Mouse (Mus musculus) adrenal gland, adult (tissue): ENCODE measurements at regions not wholly inside any gene's neighbourhood (a gene's known extent, or its start where the extent isn't known, plus 50 kb on each side); places are given as distances from the start of the nearest gene placed in this dataset.

ENCODE experiments used
- DNase-seq, 2 experiments: peaks; one replicate each; pipeline ENCODE4 v3.0.0; 2022 to 2023; ENCODE audit warnings: low spot score in 1 of 2; ENCODE audit not compliant: inconsistent age in 2 of 2

DNA sequence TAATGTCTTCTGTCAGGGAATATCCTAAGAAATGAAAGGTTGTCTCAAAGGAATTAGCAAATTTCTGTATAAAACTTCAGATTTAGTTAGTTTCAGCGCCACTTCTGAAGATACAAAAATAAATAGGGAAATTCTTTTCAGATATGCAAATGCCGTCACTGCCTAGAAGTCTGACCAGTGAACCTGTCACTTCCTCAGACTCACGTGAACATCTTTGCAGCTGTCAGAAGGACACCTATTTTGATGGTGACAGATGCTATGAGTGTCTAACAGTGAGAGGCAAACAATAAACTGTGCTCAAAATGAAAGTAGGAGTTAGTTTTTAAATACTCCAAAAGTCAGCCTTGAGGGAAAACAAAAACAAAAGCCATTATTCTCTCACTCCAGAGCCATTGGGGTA lies 57.5 kb upstream of the Igf1r start:
- DNase-seq, result no peak

DNA sequence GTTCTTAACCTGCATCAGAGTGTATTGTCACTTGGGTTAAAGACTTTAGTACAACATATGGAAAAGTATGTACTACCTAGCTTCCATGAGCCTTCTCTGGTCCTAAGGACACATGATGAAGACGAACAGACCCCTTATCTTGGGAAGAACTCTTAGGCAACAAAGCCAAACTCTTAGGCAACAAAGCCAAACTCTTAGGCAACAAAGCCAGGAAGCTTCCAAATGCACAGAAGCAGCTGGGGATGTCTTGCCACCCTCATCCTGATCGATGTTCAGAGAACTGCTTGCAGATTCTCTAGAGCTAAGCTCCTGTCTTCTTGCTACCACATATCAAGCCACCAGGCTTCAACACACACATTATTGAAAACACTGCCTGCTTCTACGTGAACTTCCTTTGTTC lies 59.7 kb upstream of the Igf1r start:
- DNase-seq, result no peak

DNA sequence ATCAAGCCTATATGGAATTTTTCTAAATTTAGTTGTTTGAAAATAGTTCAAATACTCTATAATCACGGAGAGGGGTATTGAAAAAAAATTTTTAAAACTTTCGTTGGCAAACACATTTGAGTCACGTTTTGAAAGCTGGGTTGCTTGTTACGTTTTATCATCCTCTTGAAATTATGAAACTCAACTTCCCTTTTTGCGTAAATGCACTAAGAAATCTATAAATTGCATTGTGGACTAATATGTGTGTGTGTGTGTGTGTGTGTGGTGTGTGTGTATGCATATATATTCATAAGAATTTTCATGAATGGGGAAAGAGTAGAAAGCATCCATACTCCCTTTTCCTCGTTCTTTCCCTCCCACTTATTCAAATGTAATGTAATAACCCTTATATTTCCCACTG lies 69.6 kb upstream of the Igf1r start:
- no peak for DNase-seq

DNA sequence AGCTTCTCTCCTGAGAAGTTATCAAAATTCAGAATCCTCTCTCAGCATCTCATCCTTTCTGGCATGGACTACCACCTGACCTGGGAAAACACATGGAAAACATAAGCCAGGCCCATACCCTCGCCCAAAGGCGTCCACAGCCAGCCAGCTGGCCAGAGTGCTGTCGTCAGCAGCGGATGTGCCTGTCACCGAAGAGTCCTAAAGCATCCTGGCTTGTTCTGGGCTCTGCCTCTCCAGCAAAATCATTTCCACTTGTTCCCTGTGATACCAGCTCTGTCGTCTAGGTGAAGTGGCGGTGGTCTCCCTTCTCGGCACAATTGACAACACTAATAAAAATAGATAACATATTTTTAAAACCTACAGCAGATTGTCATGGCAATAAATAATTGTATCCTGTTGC lies 70.0 kb upstream of the Igf1r start:
- no peak for DNase-seq

DNA sequence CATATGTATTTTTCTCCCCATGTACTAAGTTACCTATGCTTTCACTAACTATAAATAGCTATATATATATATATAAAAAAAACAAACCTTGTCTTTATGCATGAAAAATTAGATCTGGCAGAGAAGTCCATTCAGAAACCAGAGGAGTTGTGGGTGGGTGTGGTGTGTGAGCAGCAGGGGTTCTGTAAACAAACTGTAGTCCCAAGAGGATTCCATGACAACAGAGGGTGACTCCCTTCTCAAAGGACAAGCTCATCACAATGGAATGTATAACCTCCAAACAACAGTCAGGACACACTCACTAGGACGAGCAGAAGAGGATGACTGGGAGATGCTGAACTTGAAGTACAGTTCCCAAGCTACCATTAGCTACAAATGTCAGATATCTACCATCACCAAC lies 74.4 kb upstream of the Igf1r start:
- DNase-seq, result no peak

DNA sequence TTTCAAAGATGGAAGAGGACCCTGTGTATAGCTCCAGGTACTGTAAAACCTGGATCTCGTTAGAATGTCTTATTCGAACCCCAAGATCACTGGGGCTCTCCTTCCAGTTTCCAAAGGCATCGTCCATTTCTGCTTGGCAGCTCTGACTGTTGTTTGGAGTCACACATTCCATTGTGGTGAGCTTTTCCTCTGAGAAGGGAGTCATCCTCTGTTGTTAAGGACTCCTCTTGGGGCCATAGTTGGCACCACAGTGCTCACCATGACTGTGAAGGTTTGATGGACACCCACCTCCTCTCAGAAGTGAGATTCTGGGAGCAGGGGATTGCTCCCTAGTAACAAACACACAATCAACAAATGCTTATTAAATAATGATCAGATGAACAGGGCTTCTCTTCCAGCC lies 75.0 kb upstream of the Igf1r start:
- DNase-seq, result no peak

DNA sequence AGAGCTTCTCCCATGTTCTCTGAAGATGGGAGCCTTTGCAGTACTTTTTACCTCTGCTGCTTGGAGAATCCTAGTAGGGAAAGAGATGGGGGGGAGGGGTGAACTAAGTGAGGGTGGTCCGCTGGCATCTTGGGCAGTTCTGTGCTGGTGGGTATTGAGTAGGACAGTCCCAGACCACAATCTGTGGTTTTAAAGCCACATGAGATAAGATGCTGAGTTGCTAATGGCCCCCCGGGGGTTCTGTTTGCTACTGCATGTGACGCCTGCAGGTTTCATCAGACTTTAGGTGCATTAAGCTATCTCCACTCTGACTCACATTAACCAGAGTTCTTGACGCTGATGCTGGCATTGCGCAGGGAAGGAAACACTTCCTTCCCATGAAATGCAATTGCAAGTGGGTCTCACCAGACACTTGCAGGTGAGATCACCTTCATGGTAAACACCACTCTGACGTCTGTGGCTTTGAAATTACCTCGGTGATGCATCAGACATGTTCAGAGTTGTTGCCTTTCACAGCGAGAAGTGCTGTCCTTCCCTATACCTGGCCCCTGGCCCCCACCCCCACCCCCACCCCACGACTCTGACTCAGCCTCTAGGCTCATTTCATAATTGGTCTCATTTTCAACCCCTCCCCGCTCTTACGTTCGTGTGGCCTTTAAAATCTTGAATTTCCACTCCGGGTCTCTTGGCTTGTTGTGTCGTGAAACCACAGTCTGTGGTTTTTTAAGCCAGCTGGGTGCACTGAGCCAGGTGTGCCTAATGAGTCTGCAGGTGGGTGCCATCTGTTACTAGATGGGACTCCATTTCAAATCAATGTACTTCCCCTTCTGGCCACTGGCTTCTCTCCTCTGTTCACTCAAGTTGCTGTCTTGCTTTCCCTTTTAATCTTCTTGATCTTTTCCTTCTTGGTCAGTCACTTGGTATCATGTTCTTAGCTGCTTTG lies 94.8 kb upstream of the Synm start:
- no peak for DNase-seq

DNA sequence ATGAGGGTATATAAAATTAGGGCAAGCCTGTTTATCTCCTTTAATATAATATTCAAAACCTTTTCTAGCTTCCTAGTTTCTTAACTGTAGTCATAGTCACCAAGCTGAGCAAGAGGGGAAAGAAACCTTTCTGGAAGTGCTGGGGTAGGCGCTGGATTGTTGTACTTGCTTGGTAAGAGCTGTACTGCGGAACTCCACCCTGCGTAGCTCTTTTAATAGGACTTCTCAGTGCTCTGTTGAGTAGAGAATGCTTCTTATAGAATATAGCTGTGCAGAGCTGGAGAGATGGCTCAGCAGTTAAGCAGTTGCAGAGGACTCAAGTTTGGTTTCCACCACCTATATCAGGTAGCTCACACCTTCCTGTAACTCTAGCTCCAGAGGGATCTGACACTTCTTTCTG lies 93.3 kb upstream of the Synm start:
- DNase-seq, result no peak

DNA sequence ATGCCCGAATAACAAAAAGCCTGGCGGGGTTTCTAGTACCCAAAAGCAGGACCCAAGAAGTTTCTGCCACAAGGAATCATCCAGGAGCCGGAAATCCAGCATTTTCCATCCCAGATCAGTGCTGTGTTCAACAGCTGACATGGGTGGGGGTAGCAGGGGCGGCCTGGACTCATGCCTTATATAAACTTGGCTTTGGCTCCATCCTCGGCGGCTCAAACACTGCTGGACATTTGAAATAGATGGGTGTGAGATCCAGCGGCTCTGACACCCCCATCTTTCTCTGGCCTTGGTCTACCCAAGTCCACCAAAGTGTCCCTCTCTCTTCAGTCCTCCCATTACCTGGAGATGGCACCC lies 89.9 kb upstream of the Synm start:
- DNase-seq, result no peak

DNA sequence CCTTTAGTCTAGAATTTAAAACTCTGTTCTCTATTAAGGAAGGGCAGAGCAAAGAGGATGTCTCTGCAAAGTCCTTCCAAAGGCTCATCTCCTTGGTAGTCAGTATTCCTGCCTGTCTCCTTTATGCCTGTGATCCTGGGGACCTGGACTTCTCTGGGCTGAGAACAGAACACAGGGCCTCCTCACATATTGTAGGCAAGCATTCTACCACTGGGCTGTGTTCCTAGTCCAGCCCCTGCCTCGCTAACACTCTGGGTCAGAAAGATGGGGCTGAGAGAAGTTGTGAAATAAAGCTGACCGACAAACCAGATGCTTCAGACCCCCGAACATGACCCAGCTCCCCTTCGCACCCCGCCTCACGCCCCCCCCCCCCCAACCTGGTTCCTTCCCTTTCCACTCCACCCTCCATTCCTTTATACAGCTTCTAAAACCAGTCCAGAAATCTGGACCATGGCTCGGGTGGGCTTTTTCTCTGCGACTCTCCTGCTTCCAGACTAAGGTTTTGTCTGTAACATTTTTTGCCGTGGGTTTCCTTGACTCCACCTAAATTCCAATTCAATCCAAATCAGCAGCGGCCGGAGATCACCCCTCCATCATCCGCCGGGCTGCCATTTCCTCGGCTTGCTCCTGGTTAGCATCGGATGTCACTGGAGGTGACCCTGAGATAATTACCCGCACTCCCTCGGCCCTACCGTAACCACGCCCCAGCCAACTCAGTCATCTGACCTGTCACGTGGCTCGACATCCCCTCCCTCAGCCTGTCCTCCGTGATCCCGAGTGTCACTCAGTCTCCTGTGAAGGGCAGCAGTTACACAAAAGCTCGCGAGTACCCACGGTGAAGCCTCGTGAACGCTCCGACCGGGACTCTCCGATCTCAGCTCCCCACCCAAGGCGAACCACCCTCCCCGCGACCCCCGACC lies 89.3 kb upstream of the Synm start:
- peak; percentile 46 to 66 for DNase-seq

DNA sequence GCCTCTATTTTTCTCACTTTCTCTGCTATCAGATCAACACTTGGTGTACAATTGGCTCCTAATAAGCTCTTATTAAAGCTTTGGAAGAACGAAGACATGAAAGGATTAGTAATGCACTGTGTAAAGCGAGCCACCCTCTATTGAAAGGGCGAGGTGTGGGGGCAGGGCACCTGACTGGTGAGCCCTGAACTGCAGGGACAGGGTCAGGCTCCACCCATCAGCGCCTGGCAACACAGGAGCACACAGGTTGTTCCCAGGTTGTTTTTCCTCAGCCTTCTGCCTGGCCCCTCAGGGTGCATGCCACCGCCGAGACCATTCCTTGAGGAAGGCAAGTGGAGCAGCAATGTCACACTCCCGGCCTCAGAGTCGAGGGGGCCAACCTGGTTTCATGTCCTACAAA lies 87.3 kb upstream of the Synm start:
- DNase-seq, result no peak

DNA sequence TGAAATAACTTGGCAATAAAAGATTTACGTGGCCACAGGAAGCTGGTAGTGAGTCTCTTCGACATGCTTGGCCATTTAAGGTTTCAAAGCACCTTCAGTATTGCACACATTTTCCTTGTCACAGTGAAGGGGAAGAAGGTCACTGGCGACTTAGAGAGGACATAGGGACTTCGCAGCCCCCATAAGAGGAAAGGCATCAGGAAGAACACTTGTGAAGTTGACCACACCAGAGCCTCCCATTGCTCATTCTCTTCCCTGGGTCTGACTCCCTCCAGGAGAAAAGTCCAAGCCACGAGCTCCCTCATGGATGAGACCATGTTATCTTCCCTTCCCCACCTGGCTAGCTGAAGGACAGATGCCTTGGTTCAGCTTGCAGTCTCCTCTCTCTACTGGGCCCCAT lies 77.4 kb upstream of the Synm start:
- no peak for DNase-seq

DNA sequence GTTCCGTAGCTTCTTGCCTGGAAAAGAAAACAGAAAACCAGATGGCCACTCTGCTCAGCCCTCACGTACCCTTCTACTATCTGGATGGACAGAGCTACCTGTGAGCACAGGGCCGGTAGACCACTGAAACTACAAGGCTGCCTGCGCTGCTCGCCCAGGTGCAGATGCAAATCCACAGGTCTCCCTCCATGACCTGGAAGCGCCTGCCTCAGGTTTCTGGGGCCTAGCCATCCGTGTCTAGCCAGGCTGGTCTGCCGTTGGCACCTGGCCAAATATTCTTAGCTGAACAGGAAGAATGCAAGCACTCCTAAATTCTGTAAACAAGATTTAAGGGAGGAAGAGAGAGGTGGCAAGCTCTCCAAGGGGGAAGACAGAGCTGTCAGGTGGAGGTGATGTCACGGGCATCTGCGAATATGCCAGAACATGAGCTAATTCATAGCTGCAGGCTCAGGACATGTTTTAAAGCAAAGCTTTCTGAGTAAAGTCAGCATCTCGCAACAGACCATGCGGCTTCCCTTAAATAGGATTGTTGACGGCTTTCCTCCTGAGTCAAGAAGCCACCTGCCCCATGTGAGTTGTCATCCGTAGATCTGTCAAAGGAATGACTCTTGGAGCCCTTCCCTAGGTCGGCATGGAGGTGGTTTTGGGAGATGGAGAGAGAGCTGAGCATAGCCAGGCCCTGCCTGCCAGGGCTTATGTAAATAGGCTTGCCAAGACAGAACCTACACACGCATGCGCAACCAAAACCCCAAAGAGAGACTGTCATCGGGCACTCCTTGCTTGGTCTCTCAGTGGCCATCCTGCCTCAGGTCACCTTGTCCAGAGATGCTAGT lies 76.8 kb upstream of the Synm start:
- DNase-seq, result no peak

DNA sequence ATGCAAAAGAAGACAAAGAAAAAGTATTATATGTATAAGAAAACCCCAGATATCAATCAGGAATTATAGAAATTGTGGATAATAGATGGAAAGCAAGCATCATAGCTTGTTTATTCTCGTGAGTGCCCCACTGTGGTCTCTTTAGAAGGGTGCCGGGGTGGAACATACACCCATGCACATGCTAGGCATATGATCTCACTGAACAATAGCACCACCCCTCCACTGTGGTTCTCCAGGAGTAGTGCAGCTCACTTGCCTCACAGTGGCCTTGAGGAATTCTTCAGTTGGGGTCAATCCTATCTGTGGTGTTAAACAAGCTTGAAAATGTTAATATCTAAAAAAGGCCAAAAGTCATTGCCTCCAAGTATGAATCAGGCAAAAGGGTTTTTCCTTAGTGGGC lies 72.2 kb upstream of the Synm start:
- DNase-seq, result no peak

DNA sequence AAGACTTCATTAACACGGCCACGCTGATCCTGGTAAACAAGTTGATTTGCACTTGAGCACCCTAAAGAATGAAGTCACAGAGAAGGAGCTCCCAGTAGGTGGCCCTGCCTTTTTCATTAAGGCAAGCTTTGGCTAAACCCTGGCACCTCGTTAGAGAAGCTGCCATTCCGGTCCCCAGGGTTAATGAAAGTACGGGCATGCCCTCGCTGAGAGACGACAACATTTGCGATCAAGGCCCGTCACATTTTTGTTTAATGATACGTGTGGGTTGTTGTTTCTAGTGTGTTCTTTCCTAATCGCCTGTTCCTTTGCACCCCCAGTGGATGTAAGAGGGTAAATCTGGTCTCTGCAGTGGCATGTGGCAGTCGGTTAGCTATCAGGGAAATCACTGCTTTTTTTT lies 67.8 kb upstream of the Synm start:
- DNase-seq, result no peak

DNA sequence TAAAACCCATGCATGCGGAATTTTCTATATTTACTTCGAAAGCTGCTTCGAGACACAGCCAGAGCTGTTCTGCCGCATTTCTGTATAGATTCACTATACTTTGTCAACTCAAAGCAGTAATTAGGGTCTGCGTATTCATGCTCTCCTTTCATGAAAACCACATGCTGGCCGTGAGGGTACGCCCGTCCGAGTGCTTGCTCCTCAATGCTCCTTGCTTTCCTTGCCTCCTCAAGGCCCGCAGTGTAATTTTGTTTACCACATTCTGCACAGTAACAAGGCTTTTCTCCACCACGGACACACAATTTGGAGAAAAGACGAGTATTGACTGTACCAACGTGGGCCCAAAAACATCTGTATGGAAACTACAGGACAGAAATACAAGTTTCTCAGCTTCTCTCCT lies 67.4 kb upstream of the Synm start:
- no peak for DNase-seq

DNA sequence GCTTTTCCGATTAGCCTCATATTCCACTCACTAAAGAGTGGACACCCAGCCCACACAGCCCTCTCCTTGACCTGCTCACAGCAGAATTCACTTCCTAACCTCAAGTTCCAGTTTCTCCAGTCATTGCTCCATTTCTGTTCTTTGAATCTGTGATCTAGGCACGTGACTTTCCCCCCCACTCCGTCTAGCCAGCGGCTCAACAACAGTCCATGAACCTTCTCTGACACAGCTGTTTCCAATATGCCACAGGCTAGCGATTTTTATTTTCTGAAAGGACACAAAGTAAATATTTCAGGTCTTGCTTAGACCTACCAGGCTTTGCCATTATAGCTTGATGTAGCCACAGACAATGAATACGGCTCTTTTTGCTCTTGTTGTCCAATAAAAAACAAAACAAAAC lies 66.8 kb upstream of the Synm start:
- DNase-seq, result no peak

DNA sequence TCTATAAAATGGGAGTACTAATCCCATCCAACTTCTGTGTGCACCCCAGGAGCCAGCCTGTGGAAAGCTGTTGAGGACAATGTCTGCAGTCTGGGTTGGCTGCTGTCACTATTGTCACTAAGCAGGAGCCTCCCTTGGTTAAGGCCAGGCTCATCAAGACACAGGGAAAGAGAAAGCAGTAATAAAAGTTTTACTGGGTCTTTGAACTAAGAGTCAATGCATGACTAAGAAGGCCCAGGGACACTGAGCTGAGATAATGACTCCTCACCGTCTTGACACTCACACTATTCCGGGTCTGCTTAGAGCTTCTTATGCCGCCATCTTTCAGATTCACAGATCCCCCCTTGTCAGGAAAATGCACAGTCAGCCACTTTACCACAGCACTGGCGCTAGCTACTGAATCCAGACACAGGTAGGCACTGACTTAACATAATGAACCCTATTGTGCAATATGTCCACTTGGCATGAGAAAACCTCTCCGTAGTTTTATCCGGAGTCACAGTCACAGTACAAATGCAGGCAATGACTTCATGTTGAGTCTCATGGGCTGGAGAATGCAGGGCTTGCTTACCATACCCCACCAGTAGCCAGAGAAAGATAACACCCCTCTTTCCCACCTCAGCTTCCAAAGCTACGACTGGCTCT lies 66.2 kb upstream of the Synm start:
- no peak for DNase-seq

DNA sequence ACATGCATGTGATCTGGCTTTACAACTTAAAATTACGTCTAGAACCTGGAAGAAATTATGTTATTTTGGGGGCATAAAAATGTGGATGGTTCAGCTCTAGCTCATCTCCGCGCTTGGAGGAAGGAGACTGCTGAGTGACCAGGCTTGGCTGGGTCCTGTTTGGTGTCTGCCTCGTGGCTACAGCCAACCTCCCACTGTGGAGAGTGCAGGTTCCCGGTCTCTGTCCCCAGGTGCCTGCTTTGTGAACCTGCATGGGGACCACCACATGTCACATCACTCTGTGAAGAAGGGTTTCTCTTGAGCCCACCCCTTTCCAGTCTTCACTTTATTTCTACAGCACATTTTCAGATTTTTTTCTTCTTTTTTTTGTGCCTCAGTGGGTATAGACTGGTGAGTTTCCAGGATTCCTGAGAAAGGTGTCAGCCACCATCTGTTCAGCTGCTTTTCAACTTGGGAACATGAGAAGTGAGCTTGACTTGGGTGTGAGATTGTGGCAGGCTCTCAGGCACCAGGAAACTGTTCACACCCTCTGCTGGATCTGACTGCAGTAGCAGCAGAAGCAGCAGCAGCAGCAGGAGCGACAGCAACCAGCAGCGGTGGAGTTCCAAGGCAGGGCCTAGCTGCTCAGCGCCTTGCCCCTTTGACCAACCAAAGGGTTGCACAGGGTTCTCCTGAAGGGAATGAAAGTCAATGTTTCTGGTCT lies 64.6 kb upstream of the Synm start:
- DNase-seq, result no peak

DNA sequence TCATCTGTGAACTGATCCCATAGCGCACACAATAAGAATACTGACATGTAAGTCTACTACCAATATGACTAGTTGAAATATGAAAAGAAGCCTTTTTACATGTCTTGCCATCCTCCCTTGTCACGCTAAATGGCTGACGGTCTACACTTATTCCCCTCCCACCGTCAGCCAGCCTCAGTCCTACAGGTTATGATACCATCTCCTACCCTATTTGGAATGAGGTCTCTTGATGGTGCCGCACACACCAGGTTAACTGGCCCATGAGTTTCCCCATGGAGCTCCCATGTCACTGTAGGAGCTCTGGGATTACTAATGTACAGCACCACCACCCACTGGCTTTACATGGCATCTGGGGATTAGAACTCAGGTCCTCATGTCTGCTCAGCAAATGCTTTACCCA lies 60.0 kb upstream of the Synm start:
- no peak for DNase-seq
